Mouse (Mus musculus): ENCODE results near the gene Slc16a2. TPM values are rescaled to one million over a fixed set of nuclear protein-coding genes. Genes with fewer than 3 reads are reported as not detected.

The Slc16a2 gene
- polyA plus RNA-seq (2015; fragmentation: Nextera tagmentation; extraction: Ambion mirVana) = 1.1 and 1.5 TPM in 2 replicates

GRCm38 (mm10) chrX:103821832-103822196, at the start of gene Slc16a2:
TSS of gene Slc16a2 (minus strand) at chrX:103821983.
- peak; percentile 24 for DNase-seq (ENCODE audit: low spot score)

GRCm38 (mm10) chrX:103863502-103863901, 41.7 kb upstream of the Slc16a2 start:
- DNase-seq (ENCODE audit: low spot score) = no peak

GRCm38 (mm10) chrX:103862877-103863276, 41.1 kb upstream of the Slc16a2 start:
- no peak for DNase-seq (ENCODE audit: low spot score)

- peak; percentile 3 for DNase-seq (ENCODE audit: low spot score)
These were observed 23.5 kb upstream of the Slc16a2 start for GRCm38 (mm10) chrX:103845266-103845665.

- DNase-seq (ENCODE audit: low spot score) = no peak
These were observed 7.1 kb upstream of the Slc16a2 start for GRCm38 (mm10) chrX:103828836-103829235.

GRCm38 (mm10) chrX:103822271-103822811, 558 bp upstream of the Slc16a2 start:
- DNase-seq (ENCODE audit: low spot score) = no peak

- DNase-seq (ENCODE audit: low spot score) = no peak
These were observed 470 bp downstream of the Slc16a2 start for GRCm38 (mm10) chrX:103821195-103821831.

- no peak for DNase-seq (ENCODE audit: low spot score)
These were observed 1.2 kb downstream of the Slc16a2 start for GRCm38 (mm10) chrX:103820307-103821194.

GRCm38 (mm10) chrX:103819253-103819652, 2.5 kb downstream of the Slc16a2 start:
- no peak for DNase-seq (ENCODE audit: low spot score)

GRCm38 (mm10) chrX:103812690-103813089, 9.1 kb downstream of the Slc16a2 start:
- no peak for DNase-seq (ENCODE audit: low spot score)

- DNase-seq (ENCODE audit: low spot score) = no peak
These were observed 11.3 kb downstream of the Slc16a2 start for GRCm38 (mm10) chrX:103810483-103810882.

GRCm38 (mm10) chrX:103806373-103806772, 15.4 kb downstream of the Slc16a2 start:
- no peak for DNase-seq (ENCODE audit: low spot score)

GRCm38 (mm10) chrX:103796961-103797360, 24.8 kb downstream of the Slc16a2 start:
- no peak for DNase-seq (ENCODE audit: low spot score)

GRCm38 (mm10) chrX:103795506-103795905, 26.3 kb downstream of the Slc16a2 start:
- no peak for DNase-seq (ENCODE audit: low spot score)

GRCm38 (mm10) chrX:103791329-103791728, 30.5 kb downstream of the Slc16a2 start:
- DNase-seq (ENCODE audit: low spot score) = no peak

- no peak for DNase-seq (ENCODE audit: low spot score)
These were observed 36.1 kb downstream of the Slc16a2 start for GRCm38 (mm10) chrX:103785681-103786080.

GRCm38 (mm10) chrX:103776412-103776811, 45.4 kb downstream of the Slc16a2 start:
- DNase-seq (ENCODE audit: low spot score) = no peak

- DNase-seq (ENCODE audit: low spot score) = no peak
These were observed 75.6 kb downstream of the Slc16a2 start for GRCm38 (mm10) chrX:103746197-103746596.

GRCm38 (mm10) chrX:103744171-103745039, 77.4 kb downstream of the Slc16a2 start:
- DNase-seq (ENCODE audit: low spot score) = no peak

- DNase-seq (ENCODE audit: low spot score) = no peak
These were observed 79.8 kb downstream of the Slc16a2 start for GRCm38 (mm10) chrX:103742057-103742315.

GRCm38 (mm10) chrX:103741215-103742056, 80.3 kb downstream of the Slc16a2 start:
- DNase-seq (ENCODE audit: low spot score) = no peak

All from thymus, postnatal 0 days (tissue).